Mouse (Mus musculus): ENCODE results near the gene Slc7a6os.
"Not testable (repeated sequence)": the region's sequence is repeated elsewhere in the genome, so short reads cannot be mapped to it uniquely, and the experiment has no call there.

Slc7a6os gene

GRCm38 (mm10) chr8:106210821-106211345 is at the start of gene Slc7a6os, which contains the start of gene Prmt7:
Gene Slc7a6os, minus strand, starts transcription at chr8:106210935.
Gene Prmt7, plus strand, starts transcription at chr8:106210936.
- peak; percentile 97 for DNase-seq

- DNase-seq = peak; percentile 91 to 93
These were observed 49.0 kb upstream of the Slc7a6os start for GRCm38 (mm10) chr8:106259579-106260255.

- DNase-seq = peak in 1 of 2 experiments; percentile 55
These were observed 47.4 kb upstream of the Slc7a6os start for GRCm38 (mm10) chr8:106258169-106258568.

- DNase-seq = no peak
These were observed 39.5 kb upstream of the Slc7a6os start for GRCm38 (mm10) chr8:106250186-106250585.

- DNase-seq = peak; percentile 43 to 56
These were observed 26.4 kb upstream of the Slc7a6os start for GRCm38 (mm10) chr8:106237106-106237505.

- DNase-seq = no peak
These were observed 24.0 kb upstream of the Slc7a6os start for GRCm38 (mm10) chr8:106234567-106235261.

- no peak for DNase-seq
These were observed 22.0 kb upstream of the Slc7a6os start for GRCm38 (mm10) chr8:106232751-106233150.

- DNase-seq = no peak
These were observed 20.8 kb upstream of the Slc7a6os start for GRCm38 (mm10) chr8:106231536-106231935.

GRCm38 (mm10) chr8:106226589-106226988 is 15.9 kb upstream of the Slc7a6os start:
- peak; percentile 72 to 84 for DNase-seq

GRCm38 (mm10) chr8:106219620-106220019 is 8.9 kb upstream of the Slc7a6os start:
- no peak for DNase-seq

GRCm38 (mm10) chr8:106213959-106214358 is 3.2 kb upstream of the Slc7a6os start:
- no peak for DNase-seq

GRCm38 (mm10) chr8:106211421-106211820 is 686 bp upstream of the Slc7a6os start:
- no peak for DNase-seq

- DNase-seq = peak in 1 of 2 experiments; percentile 68
These were observed 552 bp downstream of the Slc7a6os start for GRCm38 (mm10) chr8:106210035-106210731.

GRCm38 (mm10) chr8:106199596-106199995 is 11.1 kb downstream of the Slc7a6os start:
- not testable (repeated sequence) for DNase-seq

- DNase-seq = peak; percentile 51 to 59
These were observed 12.0 kb downstream of the Slc7a6os start for GRCm38 (mm10) chr8:106198741-106199140.

- no peak for DNase-seq
These were observed 16.7 kb downstream of the Slc7a6os start for GRCm38 (mm10) chr8:106194062-106194461.

- no peak for DNase-seq
These were observed 17.6 kb downstream of the Slc7a6os start for GRCm38 (mm10) chr8:106193162-106193561.

GRCm38 (mm10) chr8:106191639-106192038 is 19.1 kb downstream of the Slc7a6os start:
- DNase-seq = no peak

- no peak for DNase-seq
These were observed 21.6 kb downstream of the Slc7a6os start for GRCm38 (mm10) chr8:106189162-106189561.

- DNase-seq = no peak
These were observed 24.3 kb downstream of the Slc7a6os start for GRCm38 (mm10) chr8:106186394-106186793.

GRCm38 (mm10) chr8:106185628-106186270 is 25.0 kb downstream of the Slc7a6os start:
- DNase-seq = peak; percentile 53 to 59

- no peak for DNase-seq
These were observed 32.3 kb downstream of the Slc7a6os start for GRCm38 (mm10) chr8:106178428-106178827.

- no peak for DNase-seq
These were observed 33.1 kb downstream of the Slc7a6os start for GRCm38 (mm10) chr8:106177594-106177993.
